Mouse (Mus musculus): Measurements from ENCODE around the gene Rnf144b.

GRCm38 (mm10) chr13:47162001-47162400 is 39.5 kb downstream of the Rnf144b start:
- TF ChIP-seq CTCF (IDR thresholded peaks at IDR 0.05; ENCODE audit: extremely low read depth, insufficient read depth, low read length) (no peak), POLR2A (IDR thresholded peaks at IDR 0.05; ENCODE audit: extremely low read depth, insufficient read depth, low read length) (no peak)
